Mouse (Mus musculus) MEL (cell line): ENCODE data around the gene Rbm14. TPM values are rescaled to one million over a fixed set of nuclear protein-coding genes. Genes with fewer than 3 reads are reported as not detected.
A peak's percentile ranks its signal among the peaks of the same experiment; 100 is the strongest.

Source experiments
- DNase-seq: peaks from one replicate; pipeline ENCODE4 v3.0.0; 2011; ENCODE audit warnings: low read depth, low spot score
- H3K27ac ChIP-seq: 2 replicates; pipeline ENCODE4 v1.5.1; 2012; ENCODE audit warnings: low read depth, mild to moderate bottlenecking, control low read depth, low read length, moderate library complexity; ENCODE audit not compliant: control insufficient read depth
- H3K27me3 ChIP-seq, 2 experiments: fragments of 150-350 bp in 1 of 2; sonication (generic) in 1 of 2; 2 replicates each; pipeline ENCODE4 v1.6.1; 2012; ENCODE audit warnings: low read length in 2 of 2, mild to moderate bottlenecking in 2 of 2, improper control_type of control experiment in 1 of 2, moderate library complexity in 1 of 2; ENCODE audit not compliant: insufficient read depth in 2 of 2, control insufficient read depth in 1 of 2
- H3K36me3 ChIP-seq, 2 experiments: 2 replicates each; pipeline ENCODE4 v1.6.1; 2012 to 2014; ENCODE audit warnings: low read length in 2 of 2, improper control_type of control experiment in 1 of 2, inconsistent platforms in 1 of 2, mild to moderate bottlenecking in 1 of 2; ENCODE audit not compliant: insufficient read depth in 2 of 2, control insufficient read depth in 1 of 2
- H3K4me1 ChIP-seq, 2 experiments: fragments of 150-350 bp in 1 of 2; sonication (generic) in 1 of 2; 2 replicates each; pipeline ENCODE4 v1.6.1; 2012; ENCODE audit warnings: low read length in 2 of 2, improper control_type of control experiment in 1 of 2, mild to moderate bottlenecking in 1 of 2; ENCODE audit not compliant: insufficient read depth in 2 of 2, control insufficient read depth in 1 of 2
- H3K4me3 ChIP-seq, 2 experiments: fragments of 150-350 bp in 1 of 2; sonication (generic) in 1 of 2; 2 replicates each; pipeline ENCODE4 v1.5.1; 2012; ENCODE audit warnings: low read depth in 2 of 2, low read length in 2 of 2, mild to moderate bottlenecking in 2 of 2, moderate library complexity in 2 of 2, control low read depth in 1 of 2, improper control_type of control experiment in 1 of 2; ENCODE audit not compliant: control insufficient read depth in 1 of 2, insufficient read depth in 1 of 2
- H3K79me2 ChIP-seq: 2 replicates; pipeline ENCODE4 v1.6.1; 2012; ENCODE audit warnings: mild to moderate bottlenecking, low read length, moderate library complexity; ENCODE audit not compliant: control insufficient read depth, poor library complexity, insufficient read depth
- H3K9ac ChIP-seq: 2 replicates; pipeline ENCODE4 v1.6.1; 2012; ENCODE audit warnings: low read depth, mild to moderate bottlenecking, control low read depth, low read length, moderate library complexity; ENCODE audit not compliant: control insufficient read depth, poor library complexity, severe bottlenecking
- H3K9me3 ChIP-seq: fragments of 150-350 bp; sonication (generic); replicated peaks from 2 replicates; pipeline ENCODE4 v1.6.1; 2012; ENCODE audit warnings: mild to moderate bottlenecking, low read length, improper control_type of control experiment, moderate library complexity; ENCODE audit not compliant: insufficient read depth
- BHLHE40 ChIP-seq: IDR thresholded peaks from 2 replicates; pipeline ENCODE4 v1.6.1; 2012; ENCODE audit warnings: low read depth, mild to moderate bottlenecking, inconsistent platforms, low read length, improper control_type of control experiment, borderline replicate concordance
- CHD1 ChIP-seq: IDR thresholded peaks from 2 replicates; pipeline ENCODE4 v1.6.1; 2012; ENCODE audit warnings: low read depth, mild to moderate bottlenecking, inconsistent platforms, low read length, improper control_type of control experiment
- CHD2 ChIP-seq: IDR thresholded peaks from 2 replicates; pipeline ENCODE4 v1.6.1; 2011; ENCODE audit warnings: low read length, improper control_type of control experiment
- CTCF ChIP-seq, 3 experiments: IDR thresholded peaks in 2 of 3; conservative IDR thresholded peaks in 1 of 3; 2 replicates each; pipeline ENCODE4 v1.5.1; 2011 to 2012; ENCODE audit warnings: low read length in 3 of 3, low read depth in 2 of 3, mild to moderate bottlenecking in 2 of 3, improper control_type of control experiment in 1 of 3, inconsistent platforms in 1 of 3, mixed read lengths in 1 of 3, moderate library complexity in 1 of 3; ENCODE audit not compliant: control insufficient read depth in 1 of 3, insufficient read depth in 1 of 3, poor library complexity in 1 of 3, severe bottlenecking in 1 of 3
- E2F4 ChIP-seq: IDR thresholded peaks from 2 replicates; pipeline ENCODE4 v1.6.1; 2011; ENCODE audit warnings: low read depth, low read length, improper control_type of control experiment, borderline replicate concordance
- EP300 ChIP-seq, 2 experiments: IDR thresholded peaks; 2 replicates each; pipeline ENCODE4 v1.6.1; 2011; ENCODE audit warnings: improper control_type of control experiment in 2 of 2, low read length in 2 of 2, low read depth in 1 of 2, mild to moderate bottlenecking in 1 of 2
- ETS1 ChIP-seq: IDR thresholded peaks from 2 replicates; pipeline ENCODE4 v1.6.1; 2012; ENCODE audit warnings: low read depth, mild to moderate bottlenecking, inconsistent platforms, low read length, improper control_type of control experiment, moderate library complexity
- GABPA ChIP-seq: IDR thresholded peaks from 2 replicates; pipeline ENCODE4 v1.6.1; 2012; ENCODE audit warnings: low read depth, mild to moderate bottlenecking, inconsistent platforms, low read length, improper control_type of control experiment, moderate library complexity
- GATA1 ChIP-seq: IDR thresholded peaks from 2 replicates; pipeline ENCODE4 v1.6.1; 2011; ENCODE audit warnings: low read depth, low read length, improper control_type of control experiment
- HCFC1 ChIP-seq: IDR thresholded peaks from 2 replicates; pipeline ENCODE4 v1.6.1; 2012; ENCODE audit warnings: low read depth, mild to moderate bottlenecking, inconsistent platforms, low read length, improper control_type of control experiment, moderate library complexity
- JUND ChIP-seq: IDR thresholded peaks from 2 replicates; pipeline ENCODE4 v1.6.1; 2011; ENCODE audit warnings: low read depth, mild to moderate bottlenecking, improper control_type of control experiment, low read length
- KAT2A ChIP-seq: conservative IDR thresholded peaks from 2 replicates; pipeline ENCODE4 v1.6.1; 2012; ENCODE audit warnings: low read depth, low read length, improper control_type of control experiment, inconsistent platforms
- MAFK ChIP-seq: IDR thresholded peaks from 2 replicates; pipeline ENCODE4 v1.6.1; 2011; ENCODE audit warnings: low read depth, mild to moderate bottlenecking, low read length, improper control_type of control experiment, borderline replicate concordance
- MAX ChIP-seq: IDR thresholded peaks from 2 replicates; pipeline ENCODE4 v1.6.1; 2011; ENCODE audit warnings: low read length, improper control_type of control experiment
- MAZ ChIP-seq: IDR thresholded peaks from 2 replicates; pipeline ENCODE4 v1.6.1; 2012; ENCODE audit warnings: low read depth, mild to moderate bottlenecking, inconsistent platforms, low read length, improper control_type of control experiment
- MEF2A ChIP-seq: IDR thresholded peaks from 2 replicates; pipeline ENCODE4 v1.6.1; 2014; ENCODE audit warnings: low read depth, mild to moderate bottlenecking, inconsistent platforms, low read length, improper control_type of control experiment; ENCODE audit not compliant: poor library complexity, insufficient replicate concordance, severe bottlenecking; ENCODE audit errors: extremely low read depth
- MXI1 ChIP-seq: IDR thresholded peaks from 2 replicates; pipeline ENCODE4 v1.6.1; 2011; ENCODE audit warnings: mild to moderate bottlenecking, low read depth, low read length, improper control_type of control experiment
- MYB ChIP-seq: IDR thresholded peaks from 2 replicates; pipeline ENCODE4 v1.6.1; 2011; ENCODE audit warnings: mild to moderate bottlenecking, low read depth, low read length, improper control_type of control experiment
- MYC ChIP-seq: IDR thresholded peaks from 2 replicates; pipeline ENCODE4 v1.6.1; 2011; ENCODE audit warnings: low read depth, mild to moderate bottlenecking, low read length, improper control_type of control experiment, moderate library complexity
- NELFE ChIP-seq: IDR thresholded peaks from 2 replicates; pipeline ENCODE4 v1.6.1; 2011; ENCODE audit warnings: low read depth, low read length, improper control_type of control experiment
- POLR2A ChIP-seq, 2 experiments: IDR thresholded peaks; 2 replicates each; pipeline ENCODE4 v1.6.1; 2011 to 2012; ENCODE audit warnings: low read length in 2 of 2, mild to moderate bottlenecking in 2 of 2, control low read depth in 1 of 2, improper control_type of control experiment in 1 of 2, low read depth in 1 of 2, moderate library complexity in 1 of 2; ENCODE audit not compliant: control insufficient read depth in 1 of 2, insufficient read depth in 1 of 2, poor library complexity in 1 of 2
- POLR2AphosphoS2 ChIP-seq: IDR thresholded peaks from 2 replicates; pipeline ENCODE4 v1.6.1; 2011; ENCODE audit warnings: low read length, improper control_type of control experiment
- POLR2AphosphoS5 ChIP-seq: IDR thresholded peaks from 2 replicates; pipeline ENCODE4 v1.6.1; 2012; ENCODE audit warnings: low read depth, borderline replicate concordance, mild to moderate bottlenecking, inconsistent platforms, low read length, moderate library complexity, mixed read lengths
- RAD21 ChIP-seq: IDR thresholded peaks from 2 replicates; pipeline ENCODE4 v1.6.1; 2011; ENCODE audit warnings: mild to moderate bottlenecking, low read depth, low read length, improper control_type of control experiment
- RCOR1 ChIP-seq: IDR thresholded peaks from 2 replicates; pipeline ENCODE4 v1.6.1; 2012; ENCODE audit warnings: low read depth, mild to moderate bottlenecking, inconsistent platforms, low read length, improper control_type of control experiment
- SIN3A ChIP-seq: IDR thresholded peaks from 2 replicates; pipeline ENCODE4 v1.6.1; 2012; ENCODE audit warnings: low read length, improper control_type of control experiment, inconsistent platforms
- SMC3 ChIP-seq: IDR thresholded peaks from 2 replicates; pipeline ENCODE4 v1.6.1; 2011; ENCODE audit warnings: low read depth, low read length, improper control_type of control experiment
- TAL1 ChIP-seq: IDR thresholded peaks from 2 replicates; pipeline ENCODE4 v1.6.1; 2012; ENCODE audit warnings: mild to moderate bottlenecking, inconsistent platforms, low read length, moderate library complexity, mixed read lengths
- TBP ChIP-seq: IDR thresholded peaks from 2 replicates; pipeline ENCODE4 v1.8.0; 2011; ENCODE audit warnings: low read depth, low read length, improper control_type of control experiment
- TCF12 ChIP-seq: IDR thresholded peaks from 2 replicates; pipeline ENCODE4 v1.6.1; 2014; ENCODE audit warnings: low read depth, mild to moderate bottlenecking, inconsistent platforms, low read length, improper control_type of control experiment, moderate library complexity
- UBTF ChIP-seq: IDR thresholded peaks from 2 replicates; pipeline ENCODE4 v1.6.1; 2012; ENCODE audit warnings: low read depth, mild to moderate bottlenecking, inconsistent platforms, low read length, improper control_type of control experiment, moderate library complexity, borderline replicate concordance; ENCODE audit not compliant: insufficient read depth
- USF1 ChIP-seq: IDR thresholded peaks from 2 replicates; pipeline ENCODE4 v1.6.1; 2014; ENCODE audit warnings: low read depth, mild to moderate bottlenecking, inconsistent platforms, low read length, improper control_type of control experiment, moderate library complexity
- USF2 ChIP-seq, 2 experiments: IDR thresholded peaks; 2 replicates each; pipeline ENCODE4 v1.6.1; 2011 to 2012; ENCODE audit warnings: improper control_type of control experiment in 2 of 2, low read length in 2 of 2, borderline replicate concordance in 1 of 2, inconsistent platforms in 1 of 2, low read depth in 1 of 2, mild to moderate bottlenecking in 1 of 2; ENCODE audit not compliant: insufficient read depth in 1 of 2
- ZC3H11A ChIP-seq: IDR thresholded peaks from 2 replicates; pipeline ENCODE4 v1.6.1; 2012; ENCODE audit warnings: low read depth, mild to moderate bottlenecking, inconsistent platforms, low read length, improper control_type of control experiment
- ZKSCAN1 ChIP-seq: IDR thresholded peaks from 2 replicates; pipeline ENCODE4 v1.6.1; 2012; ENCODE audit warnings: low read depth, mild to moderate bottlenecking, inconsistent platforms, low read length, improper control_type of control experiment, moderate library complexity
- ZMIZ1 ChIP-seq: IDR thresholded peaks from 2 replicates; pipeline ENCODE4 v1.6.1; 2012; ENCODE audit warnings: low read depth, mild to moderate bottlenecking, inconsistent platforms, low read length, improper control_type of control experiment, moderate library complexity
- ZNF384 ChIP-seq: IDR thresholded peaks from 2 replicates; pipeline ENCODE4 v1.6.1; 2012; ENCODE audit warnings: low read depth, mild to moderate bottlenecking, inconsistent platforms, low read length, improper control_type of control experiment
- polyA plus RNA-seq, 2 experiments: library from polyadenylated mRNA; stranded (reverse) in 1 of 2; unstranded in 1 of 2; fragments of >175 nt in 1 of 2; fragments of >200 nt in 1 of 2; gene quantifications; 2 replicates each; pipeline versions ENCODE4 v1.2.1 to v1.2.4; 2012; ENCODE audit warnings: low replicate concordance in 2 of 2, low read depth in 1 of 2; ENCODE audit not compliant: insufficient read length in 2 of 2, insufficient read depth in 1 of 2, missing spikeins in 1 of 2
- total RNA-seq: library from RNA; depleted of rRNA; stranded (reverse); fragments of 300-350 nt; gene quantifications from 2 replicates; pipeline ENCODE4 v1.2.3, GENCODE M21; 2012

Gene Rbm14
- total and polyA plus RNA-seq, 3 experiments = 44.7 to 82.3 TPM; not detected in 1

DNA sequence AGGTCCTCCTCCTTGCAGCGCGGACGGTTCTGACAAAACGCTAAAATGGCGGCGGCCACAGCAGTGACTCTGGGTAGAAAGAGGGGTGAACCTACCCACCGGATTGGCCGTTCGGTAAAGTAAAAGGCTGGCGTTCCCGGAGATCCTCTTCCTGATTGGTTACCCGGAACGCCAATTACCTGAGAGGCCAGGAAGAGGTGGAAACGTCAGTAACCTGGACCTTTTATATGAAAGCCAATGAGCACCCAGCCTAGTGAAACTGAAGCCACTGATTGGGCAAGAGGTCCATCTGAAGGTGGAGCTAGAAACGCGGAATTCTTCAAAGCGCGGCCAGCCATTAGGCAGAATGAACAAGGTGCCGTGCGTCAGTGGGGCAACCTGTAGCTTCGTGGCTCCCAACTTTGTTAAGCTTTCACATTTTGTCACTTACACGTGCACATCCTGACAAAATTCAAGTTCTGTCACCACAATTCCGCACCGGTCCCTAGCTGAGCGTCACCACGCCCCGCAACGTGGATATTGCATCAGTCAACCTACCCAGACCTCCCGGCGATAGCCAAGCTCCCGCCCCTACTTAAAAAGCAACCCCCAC is 17.5 kb downstream of the Rbm14 start, which contains the start of gene Rbm4:
Gene Rbm4, minus strand, starts transcription at position 71 of the 592 bp plus-strand sequence.
- no peaks in the 10 kb centered on the region for H3K27me3 ChIP-seq
- peaks cover 22 to 39% of the 10 kb centered on the region in 2 experiments for H3K4me1 ChIP-seq
- H3K4me3 ChIP-seq = peak within 1 kb of the TSS; percentile 87 to 98
- peak within 1 kb of the TSS; percentile 95 for H3K27ac ChIP-seq
- H3K9ac ChIP-seq = peak within 1 kb of the TSS; percentile 95
- DNase-seq = peak; percentile 99
- H3K36me3 ChIP-seq = peaks cover 28 to 72% of the 10 kb centered on the region in 2 experiments
- H3K9me3 ChIP-seq = no peaks in the 10 kb centered on the region
- peaks cover 71% of the 10 kb centered on the region for H3K79me2 ChIP-seq
- no peak for TF ChIP-seq UBTF
- TF ChIP-seq POLR2AphosphoS5 = no peak
- no peak for TF ChIP-seq MAFK
- peak; percentile 43 for TF ChIP-seq KAT2A
- peak; percentile 81 for TF ChIP-seq HCFC1
- TF ChIP-seq E2F4 = no peak
- peak; percentile 68 for TF ChIP-seq SIN3A
- TF ChIP-seq GATA1 = no peak
- TF ChIP-seq CTCF (IDR thresholded peaks at IDR 0.05 in 2 of 3, conservative IDR thresholded peaks at IDR 0.05 in 1 of 3; ENCODE audit: control insufficient read depth in 1 of 3, insufficient read depth in 1 of 3, low read depth in 2 of 3, low read length in 3 of 3, poor library complexity in 1 of 3, severe bottlenecking in 1 of 3) = no peak
- no peak for TF ChIP-seq BHLHE40
- TF ChIP-seq CHD2 = peak; percentile 74
- TF ChIP-seq USF2 (IDR thresholded peaks at IDR 0.05; ENCODE audit: borderline replicate concordance in 1 of 2, insufficient read depth in 1 of 2, low read depth in 1 of 2, low read length in 2 of 2) = no peak
- no peak for TF ChIP-seq ZC3H11A
- TF ChIP-seq EP300 (IDR thresholded peaks at IDR 0.05; ENCODE audit: low read depth in 1 of 2, low read length in 2 of 2) = 0 out of 4 replicates have a peak, but pooled peaks of 1 of the 2 experiments have one; percentile 19
- TF ChIP-seq TCF12 = no peak
- TF ChIP-seq POLR2A (IDR thresholded peaks at IDR 0.05; ENCODE audit: control insufficient read depth in 1 of 2, insufficient read depth in 1 of 2, low read depth in 1 of 2, low read length in 2 of 2, poor library complexity in 1 of 2) = peak; percentile 37 to 90; a peak in 3 of 4 replicates
- TF ChIP-seq MAX = peak; percentile 92
- no peak; the same call in 1 of the 2 replicates for TF ChIP-seq USF1
- TF ChIP-seq MEF2A = no peak
- peak; percentile 99 for TF ChIP-seq MYC
- TF ChIP-seq MYB = no peak
- no peak for TF ChIP-seq ZKSCAN1
- TF ChIP-seq SMC3 = no peak
- no peak for TF ChIP-seq ZNF384
- TF ChIP-seq GABPA = no peak
- TF ChIP-seq RCOR1 = no peak
- peak; percentile 86 for TF ChIP-seq ZMIZ1
- peak; percentile 93 for TF ChIP-seq MXI1
- peak; percentile 95 for TF ChIP-seq POLR2AphosphoS2
- TF ChIP-seq CHD1 = no peak
- no peak for TF ChIP-seq JUND
- peak; percentile 82 for TF ChIP-seq NELFE
- TF ChIP-seq TAL1 = no peak
- TF ChIP-seq MAZ = no peak
- TF ChIP-seq TBP = peak; percentile 91
- TF ChIP-seq ETS1 = 0 out of 2 replicates have a peak, but pooled peaks have one; percentile 7
- TF ChIP-seq RAD21 = no peak
